Mouse (Mus musculus) cortical plate, adult 2 months (tissue): Measurements from ENCODE around the gene Tssk2.

Experiments
- CTCF ChIP-seq: fragments of 200-500 bp; IDR thresholded peaks from 2 replicates; pipeline ENCODE4 v1.5.1; 2011; ENCODE audit warnings: mild to moderate bottlenecking, control low read depth, low read length; ENCODE audit not compliant: insufficient read depth; ENCODE audit errors: extremely low read depth
- POLR2A ChIP-seq: fragments of 200-500 bp; IDR thresholded peaks from 2 replicates; pipeline ENCODE4 v1.6.1; 2011; ENCODE audit warnings: mild to moderate bottlenecking, low read length, control low read depth; ENCODE audit not compliant: insufficient read depth; ENCODE audit errors: extremely low read depth

GRCm38 (mm10) chr16:17893923-17894322 is 4.5 kb upstream of the Tssk2 start, which contains the start of gene Tssk1:
- no peak for TF ChIP-seq CTCF
- no peak for TF ChIP-seq POLR2A
